Mouse (Mus musculus) CH12.LX (cell line): ENCODE measurements around the gene Cul9. TPM values are rescaled to one million over a fixed set of nuclear protein-coding genes. Genes with fewer than 3 reads are reported as not detected.

Experiments used
- DNase-seq: peaks from one replicate; pipeline ENCODE4 v3.0.0-alpha.2; 2013; ENCODE audit errors: extremely low read depth
- H3K27ac ChIP-seq: 2 replicates; pipeline ENCODE4 v1.5.1; 2012; ENCODE audit warnings: low read depth, mild to moderate bottlenecking, control low read depth, moderate library complexity; ENCODE audit not compliant: insufficient read depth
- H3K27me3 ChIP-seq: replicated peaks from 2 replicates; pipeline ENCODE3; 2012; ENCODE audit warnings: inconsistent platforms
- H3K36me3 ChIP-seq, 2 experiments: replicated peaks in 1 of 2; 2 replicates each; pipeline versions ENCODE3 to v1.6.1; 2012; ENCODE audit warnings: inconsistent platforms in 1 of 2, low read length in 1 of 2, mild to moderate bottlenecking in 1 of 2, mixed read lengths in 1 of 2, moderate library complexity in 1 of 2; ENCODE audit not compliant: control insufficient read depth in 1 of 2, insufficient read depth in 1 of 2
- H3K4me1 ChIP-seq, 2 experiments: 2 replicates each; pipeline ENCODE4 v1.6.1; 2012; ENCODE audit warnings: inconsistent platforms in 1 of 2, moderate library complexity in 1 of 2; ENCODE audit not compliant: insufficient read depth in 2 of 2, control insufficient read depth in 1 of 2
- H3K4me2 ChIP-seq: 2 replicates; pipeline ENCODE4 v1.6.1; 2012; ENCODE audit warnings: low read depth, mild to moderate bottlenecking, control low read depth; ENCODE audit not compliant: poor library complexity, insufficient read depth, severe bottlenecking
- H3K4me3 ChIP-seq, 3 experiments: fragments of 150-350 bp in 1 of 3; sonication (generic) in 1 of 3; replicated peaks in 1 of 3; 2 replicates each; pipeline versions ENCODE3 to v1.5.1; 2011 to 2012; ENCODE audit warnings: low read depth in 2 of 3, low read length in 2 of 3, mild to moderate bottlenecking in 2 of 3, moderate library complexity in 2 of 3, control low read depth in 1 of 3, improper control_type of control experiment in 1 of 3, inconsistent platforms in 1 of 3, mixed read lengths in 1 of 3; ENCODE audit not compliant: poor library complexity in 1 of 3
- H3K79me2 ChIP-seq: replicated peaks from 2 replicates; pipeline ENCODE4 v1.6.1; 2012; ENCODE audit warnings: mild to moderate bottlenecking, moderate library complexity; ENCODE audit not compliant: control insufficient read depth, poor library complexity, insufficient read depth, severe bottlenecking; ENCODE audit errors: extremely low read depth
- H3K9ac ChIP-seq: 2 replicates; pipeline ENCODE4 v1.6.1; 2012; ENCODE audit warnings: low read depth, mild to moderate bottlenecking, control low read depth, moderate library complexity; ENCODE audit not compliant: insufficient read depth
- H3K9me3 ChIP-seq: replicated peaks from 2 replicates; pipeline ENCODE3; 2012; ENCODE audit warnings: low read length, inconsistent platforms, mixed read lengths
- CHD1 ChIP-seq: IDR thresholded peaks from 2 replicates; pipeline ENCODE4 v1.6.1; 2012; ENCODE audit warnings: low read depth, low read length, improper control_type of control experiment, inconsistent platforms
- CTCF ChIP-seq, 2 experiments: IDR thresholded peaks in 1 of 2; conservative IDR thresholded peaks in 1 of 2; 2 replicates each; pipeline ENCODE4 v1.5.1; 2011 to 2012; ENCODE audit warnings: low read depth in 2 of 2, low read length in 2 of 2, improper control_type of control experiment in 1 of 2, inconsistent platforms in 1 of 2, mild to moderate bottlenecking in 1 of 2, moderate library complexity in 1 of 2
- ETS1 ChIP-seq: conservative IDR thresholded peaks from 2 replicates; pipeline ENCODE4 v1.6.1; 2012; ENCODE audit warnings: low read depth, mild to moderate bottlenecking, inconsistent platforms, low read length, improper control_type of control experiment, moderate library complexity
- JUN ChIP-seq: IDR thresholded peaks from 2 replicates; pipeline ENCODE4 v1.6.1; 2011; ENCODE audit warnings: low read depth, mild to moderate bottlenecking, low read length, improper control_type of control experiment, moderate library complexity; ENCODE audit not compliant: insufficient read depth
- MAFK ChIP-seq: IDR thresholded peaks from 2 replicates; pipeline ENCODE4 v1.6.1; 2011; ENCODE audit warnings: low read length, improper control_type of control experiment; ENCODE audit not compliant: insufficient replicate concordance
- MAX ChIP-seq: IDR thresholded peaks from 2 replicates; pipeline ENCODE4 v1.6.1; 2011; ENCODE audit warnings: low read length, improper control_type of control experiment
- MAZ ChIP-seq: IDR thresholded peaks from 2 replicates; pipeline ENCODE4 v1.6.1; 2012; ENCODE audit warnings: low read depth, mild to moderate bottlenecking, inconsistent platforms, low read length, improper control_type of control experiment, moderate library complexity
- MXI1 ChIP-seq: IDR thresholded peaks from 2 replicates; pipeline ENCODE4 v1.6.1; 2011; ENCODE audit warnings: mild to moderate bottlenecking, low read depth, low read length, improper control_type of control experiment
- POLR2A ChIP-seq: IDR thresholded peaks from 2 replicates; pipeline ENCODE4 v1.6.1; 2011; ENCODE audit warnings: low read depth, mild to moderate bottlenecking, improper control_type of control experiment, low read length
- RAD21 ChIP-seq: IDR thresholded peaks from 2 replicates; pipeline ENCODE4 v1.6.1; 2011; ENCODE audit warnings: low read depth, mild to moderate bottlenecking, low read length, improper control_type of control experiment, moderate library complexity
- RCOR1 ChIP-seq: conservative IDR thresholded peaks from 2 replicates; pipeline ENCODE4 v1.6.1; 2012; ENCODE audit warnings: low read depth, mild to moderate bottlenecking, inconsistent platforms, low read length, improper control_type of control experiment
- SMC3 ChIP-seq: IDR thresholded peaks from 2 replicates; pipeline ENCODE4 v1.6.1; 2011; ENCODE audit warnings: low read depth, low read length, improper control_type of control experiment
- TBP ChIP-seq: conservative IDR thresholded peaks from 2 replicates; pipeline ENCODE4 v1.6.1; 2011; ENCODE audit warnings: low read depth, low read length, improper control_type of control experiment
- USF2 ChIP-seq: conservative IDR thresholded peaks from 2 replicates; pipeline ENCODE4 v1.6.1; 2011; ENCODE audit warnings: low read depth, low read length, improper control_type of control experiment
- dilution Hi-C: fragments of 300-500 bp; cut with MboI; formaldehyde crosslinking; loops from 2 replicates; pipeline ENCODE4 v1.14.3; 2020; ENCODE audit warnings: low sequenced_read_pairs; ENCODE audit not compliant: extremely low pct_unique_long_range_greater_than_20kb, extremely low pct_ligation_motif_present
- in situ Hi-C: fragments of 300-500 bp; cut with MboI; formaldehyde crosslinking; loops from 3 replicates; pipeline ENCODE4 v1.14.3; 2019; ENCODE audit warnings: low sequenced_read_pairs, low pct_ligation_motif_present, low pct_unique_long_range_greater_than_20kb, mixed read lengths
- polyA plus RNA-seq: library from polyadenylated mRNA; unstranded; fragments of >175 nt; gene quantifications from 2 replicates; pipeline ENCODE4 v1.2.1, GENCODE M21; 2012; ENCODE audit warnings: low read depth; ENCODE audit not compliant: insufficient read length
- total RNA-seq, 2 experiments: library from RNA; depleted of rRNA; stranded (reverse); fragments of 300-350 nt in 1 of 2; fragments of >200 nt in 1 of 2; gene quantifications; 2 replicates each; pipeline ENCODE4 v1.2.3; 2012 to 2014

The Cul9 gene
- total and polyA plus RNA-seq, 3 experiments: 0.08 to 0.27 TPM; not detected in 1

DNA sequence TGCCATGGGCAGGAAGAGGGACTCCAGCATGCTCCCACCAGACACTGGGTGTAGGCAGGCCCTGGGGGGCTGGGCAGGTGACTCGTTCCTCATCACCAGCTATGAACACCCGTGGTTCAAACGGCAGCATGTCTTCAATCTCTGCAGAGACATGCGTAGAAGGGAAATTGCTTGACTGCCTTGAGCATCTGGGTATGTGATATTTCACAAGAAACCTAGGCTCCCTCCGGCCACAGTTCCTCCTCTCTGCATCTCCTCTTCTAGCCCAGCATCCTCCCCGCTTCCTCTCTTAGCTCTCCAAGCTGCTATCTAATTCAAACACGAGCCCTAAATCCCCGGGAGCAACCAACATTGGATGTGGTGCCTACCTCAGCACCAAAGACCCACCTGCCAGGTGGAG lies 40.1 kb upstream of the Cul9 start:
- Histone ChIP-seq H3K79me2 (no peaks in the 10 kb centered on the region), H3K9me3 (no peaks in the 10 kb centered on the region), H3K9ac (no peak overlapping the region), H3K27me3 (peaks cover 3% of the 10 kb centered on the region), H3K4me1 (peaks cover 0 to 15% of the 10 kb centered on the region in 2 experiments; a peak in 2 of 4 replicates), H3K27ac (no peak overlapping the region), H3K4me3 (no peak overlapping the region), H3K4me2 (no peak overlapping the region), H3K36me3 (no peaks in the 10 kb centered on the region)
- in situ Hi-C loops: no loop called here
- dilution Hi-C loops: no loop called here
- no peak for DNase-seq
- TF ChIP-seq CHD1: no peak
- no peak for TF ChIP-seq SMC3
- TF ChIP-seq CTCF (conservative IDR thresholded peaks at IDR 0.05 in 1 of 2, IDR thresholded peaks at IDR 0.05 in 1 of 2; ENCODE audit: low read depth in 2 of 2, low read length in 2 of 2): no peak
- no peak for TF ChIP-seq RCOR1
- TF ChIP-seq MXI1: no peak
- no peak for TF ChIP-seq MAX
- TF ChIP-seq ETS1: no peak
- TF ChIP-seq USF2: no peak

- dilution Hi-C loops: no loop called here
Measured at GRCm38 (mm10) chr17:46578650-46579049, 32.5 kb upstream of the Cul9 start.

DNA sequence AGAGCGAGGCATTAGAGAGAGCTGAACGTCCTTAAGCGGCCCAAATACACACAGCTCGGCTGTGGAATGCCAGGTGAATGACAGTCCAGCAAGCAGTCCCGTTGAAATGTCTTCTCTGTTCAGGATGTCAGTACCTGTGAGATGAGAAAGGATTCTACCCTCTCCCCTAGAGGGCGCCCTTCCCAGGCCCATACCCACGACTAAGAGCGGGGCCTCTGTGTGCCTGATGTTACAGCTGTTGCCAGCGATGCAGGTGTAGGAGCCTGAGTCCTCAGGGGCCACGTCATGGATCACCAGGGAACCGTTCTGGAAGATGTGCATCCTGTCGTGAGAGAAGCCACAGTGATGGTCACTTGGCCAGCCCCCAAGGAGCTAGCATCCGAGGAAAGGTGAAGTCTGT lies 29.9 kb upstream of the Cul9 start:
- Histone ChIP-seq H3K27ac (no peak overlapping the region), H3K79me2 (no peaks in the 10 kb centered on the region), H3K4me2 (no peak overlapping the region), H3K36me3 (no peaks in the 10 kb centered on the region), H3K4me3 (no peak overlapping the region), H3K9me3 (peaks cover 10% of the 10 kb centered on the region), H3K4me1 (no peaks in the 10 kb centered on the region), H3K27me3 (peaks cover 8% of the 10 kb centered on the region), H3K9ac (no peak overlapping the region)
- dilution Hi-C loops (no loop called here), in situ Hi-C loops (no loop called here)
- peak; percentile 34 for DNase-seq
- peak; percentile 44 to 62 for TF ChIP-seq CTCF (conservative IDR thresholded peaks at IDR 0.05 in 1 of 2, IDR thresholded peaks at IDR 0.05 in 1 of 2; ENCODE audit: low read depth in 2 of 2, low read length in 2 of 2)
- TF ChIP-seq MAZ: no peak
- peak; percentile 17 for TF ChIP-seq RAD21

More at GRCm38 (mm10) chr17:46578650-46579049, 32.5 kb upstream of the Cul9 start:
- Histone ChIP-seq H3K4me2 (no peak overlapping the region), H3K36me3 (no peaks in the 10 kb centered on the region), H3K27ac (no peak overlapping the region), H3K9me3 (peaks cover 10% of the 10 kb centered on the region), H3K4me1 (no peaks in the 10 kb centered on the region), H3K79me2 (no peaks in the 10 kb centered on the region), H3K27me3 (peaks cover 11% of the 10 kb centered on the region), H3K4me3 (no peak overlapping the region), H3K9ac (no peak overlapping the region)
- TF ChIP-seq MAFK (no peak), SMC3 (peak; percentile 12; the same call in 1 of the 2 replicates), POLR2A (no peak), CTCF (conservative IDR thresholded peaks at IDR 0.05 in 1 of 2, IDR thresholded peaks at IDR 0.05 in 1 of 2; ENCODE audit: low read depth in 2 of 2, low read length in 2 of 2) (peak in 1 of 2 experiments; percentile 30; a peak in 1 of 4 replicates), RAD21 (peak; percentile 6), TBP (no peak), JUN (no peak)
- no peak for DNase-seq
- in situ Hi-C loops: no loop called here
